In genomic region chr19:56291898-56292297, GRCm38 (mm10) we compare ENCODE assay signal across 10 mouse cellular contexts. TPM values are rescaled to one million over a fixed set of nuclear protein-coding genes. Genes with fewer than 3 reads are reported as not detected.
A peak's percentile ranks its signal among the peaks of the same experiment; 100 is the strongest.
DNase-seq lines count a peak whose midpoint lies in the region; ATAC-seq and TF ChIP-seq lines count a peak whose summit lies in the region.
"Had no signal": no experiment of that assay in that cellular context is flagged by ENCODE, and none has a peak within 500 bp of the region (broad histone marks: within the 10 kb centered on the region; RNA-seq: fewer than 3 reads in every experiment).

No protein-coding gene starts in this region.

- no peaks in the 10 kb centered on the region for H3K27me3 ChIP-seq in hindbrain, postnatal 0 days (ENCODE audit: insufficient read depth, low read length)
- H3K27me3 ChIP-seq in hindbrain, embryonic 16.5 days (replicated peaks; ENCODE audit: control insufficient read depth, insufficient read depth, low read length): no peaks in the 10 kb centered on the region
- no peaks in the 10 kb centered on the region for H3K27me3 ChIP-seq in lung, embryonic 16.5 days (ENCODE audit: control insufficient read depth, insufficient read depth, low read depth, low read length)

- TF ChIP-seq CTCF in hindbrain, postnatal 0 days (IDR thresholded peaks at IDR 0.05; ENCODE audit: low read depth): no peak

- no peaks in the 10 kb centered on the region for H3K36me3 ChIP-seq in hindbrain, postnatal 0 days (ENCODE audit: insufficient read depth, low read length)
- no peaks in the 10 kb centered on the region for H3K36me3 ChIP-seq in hindbrain, embryonic 16.5 days (ENCODE audit: control insufficient read depth, insufficient read depth, low read length)
- no peaks in the 10 kb centered on the region for H3K36me3 ChIP-seq in lung, embryonic 16.5 days (ENCODE audit: control insufficient read depth, insufficient read depth, low read length)
- H3K36me3 ChIP-seq: liver, embryonic 12.5 days had no signal

- no peak overlapping the region for H3K4me2 ChIP-seq in hindbrain, postnatal 0 days (ENCODE audit: low read depth, low read length)
- H3K4me2 ChIP-seq in hindbrain, embryonic 16.5 days (ENCODE audit: low read length): no peak overlapping the region
- H3K4me2 ChIP-seq in lung, embryonic 16.5 days (ENCODE audit: low read depth, low read length): no peak overlapping the region
- H3K4me2 ChIP-seq: liver, embryonic 12.5 days had no signal

- H3K4me1 ChIP-seq in hindbrain, postnatal 0 days (ENCODE audit: insufficient read depth, low read length): peaks cover 5% of the 10 kb centered on the region; the same call in 1 of the 2 replicates
- peaks cover 10% of the 10 kb centered on the region for H3K4me1 ChIP-seq in hindbrain, embryonic 16.5 days (ENCODE audit: control insufficient read depth, insufficient read depth, low read depth, low read length)
- H3K4me1 ChIP-seq in lung, embryonic 16.5 days (replicated peaks; ENCODE audit: control insufficient read depth, insufficient read depth, low read length): peaks cover 12% of the 10 kb centered on the region
- H3K4me1 ChIP-seq: liver, embryonic 12.5 days had no signal

- no peak overlapping the region for H3K27ac ChIP-seq in hindbrain, postnatal 0 days
- H3K27ac ChIP-seq in hindbrain, embryonic 16.5 days (ENCODE audit: low read depth, low read length): no peak overlapping the region
- no peak overlapping the region for H3K27ac ChIP-seq in lung, embryonic 16.5 days (ENCODE audit: low read length)
- H3K27ac ChIP-seq: liver, embryonic 12.5 days had no signal

- ATAC-seq in hindbrain, postnatal 0 days: no peak
- no peak for ATAC-seq in hindbrain, embryonic 16.5 days
- peak; percentile 76 for ATAC-seq in lung, embryonic 16.5 days (ENCODE audit: low read depth)
- ATAC-seq: liver, embryonic 12.5 days; Patski had no signal

- WGBS in hindbrain, postnatal 0 days: 43% methylated on average over 6 of the region's 6 CpGs
- WGBS in hindbrain, embryonic 16.5 days: 51% methylated on average over 6 of the region's 6 CpGs
- WGBS in lung, embryonic 16.5 days: 21% methylated on average over 6 of the region's 6 CpGs

- peak; percentile 39 for DNase-seq in adrenal gland, postnatal 14 days
- DNase-seq in adrenal gland, adult 18-20 months (ENCODE audit: low spot score in 2 of 2): no peak
- DNase-seq in hindbrain, postnatal 0 days (ENCODE audit: low spot score): peak; percentile 20
- DNase-seq in lung, postnatal 25 days (ENCODE audit: low spot score): no peak
- DNase-seq in kidney, postnatal 25 days: peak; percentile 50 to 56
- no peak for DNase-seq in urinary bladder, adult 2 months (ENCODE audit: low spot score)

- no peak overlapping the region for H3K9ac ChIP-seq in hindbrain, postnatal 0 days (replicated peaks; ENCODE audit: low read length)
- no peak overlapping the region for H3K9ac ChIP-seq in hindbrain, embryonic 16.5 days (ENCODE audit: low read depth, low read length)
- H3K9ac ChIP-seq in lung, embryonic 16.5 days (ENCODE audit: low read length): no peak overlapping the region
- H3K9ac ChIP-seq: liver, embryonic 12.5 days had no signal

- H3K4me3 ChIP-seq in hindbrain, postnatal 0 days (ENCODE audit: low read length): no peak overlapping the region
- no peak overlapping the region for H3K4me3 ChIP-seq in hindbrain, embryonic 16.5 days (ENCODE audit: low read length)
- H3K4me3 ChIP-seq in lung, embryonic 16.5 days (ENCODE audit: low read length): no peak overlapping the region
- H3K4me3 ChIP-seq: liver, embryonic 12.5 days had no signal

- no peaks in the 10 kb centered on the region for H3K9me3 ChIP-seq in hindbrain, postnatal 0 days (ENCODE audit: low read length)
- no peaks in the 10 kb centered on the region for H3K9me3 ChIP-seq in hindbrain, embryonic 16.5 days (ENCODE audit: control insufficient read depth, low read length)
- no peaks in the 10 kb centered on the region for H3K9me3 ChIP-seq in lung, embryonic 16.5 days (ENCODE audit: control insufficient read depth, low read length)
- H3K9me3 ChIP-seq: liver, embryonic 12.5 days had no signal

RNA-seq across cellular contexts. Expression of gene Habp2, which starts 5.0 kb away (rescaled TPM):
- total RNA-seq in adrenal gland, postnatal 14 days (2021): 0.86 and 19.1 TPM in 2 replicates
- under 1 TPM in 1 of 2 experiments, not detected in 1; 0.20 TPM for total RNA-seq in adrenal gland, adult 18-20 months (2021)
- total RNA-seq in hindbrain, postnatal 0 days (2014; rRNA removed): not detected in 2 replicates
- polyA plus RNA-seq in hindbrain, postnatal 0 days (2015; fragmentation: Nextera tagmentation; extraction: Ambion mirVana): not detected in 2 replicates
- 0.07 TPM in 1 of 2 replicates, not detected in the other for polyA plus RNA-seq in hindbrain, embryonic 16.5 days (2015; fragmentation: Nextera tagmentation; extraction: Ambion mirVana)
- 2.6 and 4.1 TPM in 2 replicates for polyA plus RNA-seq in lung, embryonic 16.5 days (2015; fragmentation: Nextera tagmentation; extraction: Ambion mirVana)
- 0.10 TPM in 1 of 2 replicates, not detected in the other for polyA plus RNA-seq in urinary bladder, adult 2 months (2012; rRNA removed)

Comparison
In these comparisons a context has a peak if more than half of its experiments do, and no peak if none do; other contexts are left out.
1. DNase-seq: peak in adrenal gland, postnatal 14 days (single experiment), hindbrain, postnatal 0 days (single experiment) and kidney, postnatal 25 days (2 of 2); none in adrenal gland, adult 18-20 months (0 of 2), lung, postnatal 25 days (single experiment) and urinary bladder, adult 2 months (single experiment).